Comparison of ENCODE assay signal across 8 mouse cellular contexts in genomic region chr8:81341591-81342235, GRCm38 (mm10). TPM values are rescaled to one million over a fixed set of nuclear protein-coding genes. Genes with fewer than 3 reads are reported as not detected.
DNase-seq lines count a peak whose midpoint lies in the region; ATAC-seq and TF ChIP-seq lines count a peak whose summit lies in the region.

No protein-coding gene starts in this region.

- peak overlapping the region; percentile 81 for H3K9ac ChIP-seq in heart, embryonic 13.5 days
- H3K9ac ChIP-seq in kidney, postnatal 0 days (ENCODE audit: low read depth, low read length) = peak overlapping the region; percentile 52
- H3K9ac ChIP-seq in liver, embryonic 11.5 days (ENCODE audit: low read depth, low read length) = no peak overlapping the region

- H3K27me3 ChIP-seq in heart, embryonic 13.5 days (replicated peaks) = peaks cover 40% of the 10 kb centered on the region
- H3K27me3 ChIP-seq in kidney, postnatal 0 days (ENCODE audit: insufficient read depth, low read length) = no peaks in the 10 kb centered on the region
- peaks cover 5% of the 10 kb centered on the region; the same call in 1 of the 2 replicates for H3K27me3 ChIP-seq in liver, embryonic 11.5 days (replicated peaks; ENCODE audit: control insufficient read depth, insufficient read depth, low read length)
- no peaks in the 10 kb centered on the region for H3K27me3 ChIP-seq in myocyte (ENCODE audit: control insufficient read depth, insufficient read depth, insufficient read length)

- peak overlapping the region; percentile 67 for H3K4me3 ChIP-seq in heart, embryonic 13.5 days
- peak overlapping the region; percentile 63 for H3K4me3 ChIP-seq in kidney, postnatal 0 days (replicated peaks; ENCODE audit: low read depth, low read length)
- H3K4me3 ChIP-seq in liver, embryonic 11.5 days (ENCODE audit: low read depth, low read length) = peak overlapping the region; percentile 57
- no peak overlapping the region for H3K4me3 ChIP-seq in myocyte

- under 1% methylated on average over 22 of the region's 23 CpGs for WGBS in heart, embryonic 13.5 days
- 0% methylated on average over 18 of the region's 23 CpGs for WGBS in kidney, postnatal 0 days
- under 1% methylated on average over 19 of the region's 23 CpGs for WGBS in liver, embryonic 11.5 days

- peak; percentile 63 for DNase-seq in testis, postnatal 10 days (ENCODE audit: low spot score)
- DNase-seq in testis, postnatal 14 days (ENCODE audit: low spot score) = no peak
- DNase-seq in embryo, embryonic 11.5 days (ENCODE audit: low read depth, low spot score) = peak; percentile 41
- peak; percentile 85 for DNase-seq in kidney, postnatal 0 days (ENCODE audit: low spot score)
- peak; percentile 61 for DNase-seq in liver, embryonic 11.5 days (ENCODE audit: low spot score)
- peak; percentile 66 to 82 for DNase-seq in spleen, postnatal 4 days (ENCODE audit: low spot score in 2 of 2)

- H3K79me2 ChIP-seq in myocyte (ENCODE audit: control insufficient read depth, insufficient read depth) = no peaks in the 10 kb centered on the region

- no peaks in the 10 kb centered on the region for H3K36me3 ChIP-seq in heart, embryonic 13.5 days
- H3K36me3 ChIP-seq in kidney, postnatal 0 days (ENCODE audit: insufficient read depth, low read length) = no peaks in the 10 kb centered on the region
- no peaks in the 10 kb centered on the region for H3K36me3 ChIP-seq in liver, embryonic 11.5 days (ENCODE audit: control insufficient read depth, insufficient read depth, low read length)
- H3K36me3 ChIP-seq in myocyte (ENCODE audit: control insufficient read depth, insufficient read depth) = no peaks in the 10 kb centered on the region

- peaks cover 4% of the 10 kb centered on the region; the same call in 1 of the 2 replicates for H3K9me3 ChIP-seq in heart, embryonic 13.5 days
- no peaks in the 10 kb centered on the region for H3K9me3 ChIP-seq in kidney, postnatal 0 days (replicated peaks; ENCODE audit: low read length)
- H3K9me3 ChIP-seq in liver, embryonic 11.5 days (ENCODE audit: control insufficient read depth, low read length) = no peaks in the 10 kb centered on the region

- no peak overlapping the region for H3ac ChIP-seq in myocyte (ENCODE audit: control insufficient read depth, insufficient read length)

- no peak for ATAC-seq in heart, embryonic 13.5 days (ENCODE audit: extremely low read depth, insufficient number of reproducible peaks, low FRiP score, low TSS enrichment)
- ATAC-seq in kidney, postnatal 0 days (replicated peaks; ENCODE audit: low FRiP score, low read depth) = peak; percentile 80
- peak; percentile 61 for ATAC-seq in liver, embryonic 11.5 days (replicated peaks; ENCODE audit: low FRiP score)

- H3K4me1 ChIP-seq in heart, embryonic 13.5 days = peaks cover 11% of the 10 kb centered on the region
- no peaks in the 10 kb centered on the region for H3K4me1 ChIP-seq in kidney, postnatal 0 days (replicated peaks; ENCODE audit: insufficient read depth, low read length)
- no peaks in the 10 kb centered on the region for H3K4me1 ChIP-seq in liver, embryonic 11.5 days (replicated peaks; ENCODE audit: control insufficient read depth, insufficient read depth, low read length)

- TF ChIP-seq CTCF in kidney, postnatal 0 days (IDR thresholded peaks at IDR 0.05; ENCODE audit: low read depth) = peak; percentile 69

- H3K4me2 ChIP-seq in heart, embryonic 13.5 days = peak overlapping the region; percentile 78
- H3K4me2 ChIP-seq in kidney, postnatal 0 days (ENCODE audit: low read length) = peak overlapping the region; percentile 88
- H3K4me2 ChIP-seq in liver, embryonic 11.5 days = peak overlapping the region; percentile 93
- H3K4me2 ChIP-seq in myocyte (ENCODE audit: low read depth) = peak overlapping the region; percentile 50

- peak overlapping the region; percentile 46 for H3K27ac ChIP-seq in heart, embryonic 13.5 days (replicated peaks)
- 0 out of 2 replicates have a peak overlapping the region, but pooled peaks have one; percentile 8 for H3K27ac ChIP-seq in kidney, postnatal 0 days
- H3K27ac ChIP-seq in liver, embryonic 11.5 days (ENCODE audit: low read depth, low read length) = no peak overlapping the region

- TF ChIP-seq POLR2A in myocyte (IDR thresholded peaks at IDR 0.05; ENCODE audit: insufficient read length, low read depth) = no peak

TF ChIP-seq in myocyte, 11 proteins besides CTCF, POLR2A, EP300 and RAD21:
- TF ChIP-seq CEBPB (IDR thresholded peaks at IDR 0.05; ENCODE audit: insufficient read depth, poor library complexity, severe bottlenecking) = no peak
- no peak for TF ChIP-seq E2F4 (IDR thresholded peaks at IDR 0.05; ENCODE audit: insufficient read depth)
- TF ChIP-seq SRF (IDR thresholded peaks at IDR 0.05; ENCODE audit: control insufficient read depth, insufficient read length, low read depth) = no peak
- TF ChIP-seq TCF3 (IDR thresholded peaks at IDR 0.05; ENCODE audit: insufficient read length, low read depth) = no peak
- no peak for TF ChIP-seq MYOD1 (IDR thresholded peaks at IDR 0.05; ENCODE audit: control insufficient read depth in 1 of 3, insufficient read length in 2 of 3, low read depth in 2 of 3)
- no peak for TF ChIP-seq MAX (IDR thresholded peaks at IDR 0.05; ENCODE audit: low read depth)

RNA-seq across cellular contexts. Expression of gene Inpp4b, which starts 0.6 kb away (rescaled TPM):
- 9.4 and 11.7 TPM in 2 replicates for polyA plus RNA-seq in heart, embryonic 13.5 days (2015; fragmentation: Nextera tagmentation; extraction: Ambion mirVana)
- polyA plus RNA-seq in kidney, postnatal 0 days (2015; fragmentation: Nextera tagmentation; extraction: Ambion mirVana) = 8.1 and 9.1 TPM in 2 replicates
- polyA plus RNA-seq in liver, embryonic 11.5 days (2014; fragmentation: Nextera tagmentation; extraction: Ambion mirVana) = 2.3 and 3.9 TPM in 2 replicates
- 5.6 TPM for polyA plus RNA-seq in myocyte (2012; fragmentation: generic; extraction: Trizol)
